Mouse (Mus musculus) liver, embryonic 14.5 days (tissue): ENCODE results near the gene Slc19a2. TPM values are rescaled to one million over a fixed set of nuclear protein-coding genes. Genes with fewer than 3 reads are reported as not detected.
"Not testable (repeated sequence)": the region's sequence is repeated elsewhere in the genome, so short reads cannot be mapped to it uniquely, and the experiment has no call there.

Source experiments
- ATAC-seq: fragments of 200-750 bp; cut with Nextera tagmentation; 2 replicates; pipeline ENCODE4 v1.8.0; 2017; ENCODE audit warnings: moderate number of reproducible peaks, mild to moderate bottlenecking, moderate library complexity; ENCODE audit not compliant: insufficient read depth
- DNase-seq, 3 experiments: peaks; one replicate each; pipeline ENCODE4 v3.0.0-alpha.2; 2012 to 2013; ENCODE audit warnings: low read depth in 3 of 3, low spot score in 3 of 3
- H3K27ac ChIP-seq: fragments of 300-500 bp; sonication (generic); 2 replicates; pipeline ENCODE4 v1.5.1; 2014; ENCODE audit warnings: moderate library complexity, mild to moderate bottlenecking, control low read depth, inconsistent platforms
- H3K27me3 ChIP-seq: fragments of 300-500 bp; sonication (generic); 2 replicates; pipeline ENCODE4 v1.6.1; 2014; ENCODE audit warnings: mild to moderate bottlenecking, low read length, moderate library complexity; ENCODE audit not compliant: control insufficient read depth, insufficient read depth
- H3K36me3 ChIP-seq: fragments of 300-500 bp; sonication (generic); replicated peaks from 2 replicates; pipeline ENCODE4 v1.6.1; 2014; ENCODE audit warnings: low read depth; ENCODE audit not compliant: control insufficient read depth, insufficient read depth
- H3K4me1 ChIP-seq, 2 experiments: fragments of 200-500 bp in 1 of 2; fragments of 300-500 bp in 1 of 2; sonication (generic) in 1 of 2; replicated peaks; 2 replicates each; pipeline ENCODE4 v1.6.1; 2012 to 2014; ENCODE audit warnings: antibody characterized with exemption in 1 of 2, inconsistent platforms in 1 of 2, low read length in 1 of 2; ENCODE audit not compliant: control insufficient read depth in 2 of 2, insufficient read depth in 2 of 2
- H3K4me2 ChIP-seq: fragments of 300-500 bp; sonication (generic); 2 replicates; pipeline ENCODE4 v1.6.1; 2014; ENCODE audit warnings: low read depth, mild to moderate bottlenecking, control low read depth, moderate library complexity
- H3K4me3 ChIP-seq, 2 experiments: fragments of 200-500 bp in 1 of 2; fragments of 300-500 bp in 1 of 2; sonication (generic) in 1 of 2; 2 replicates each; pipeline ENCODE4 v1.5.1; 2012 to 2014; ENCODE audit warnings: low read depth in 2 of 2, low read length in 2 of 2, mild to moderate bottlenecking in 2 of 2, control low read depth in 1 of 2, inconsistent platforms in 1 of 2, moderate library complexity in 1 of 2; ENCODE audit not compliant: insufficient read depth in 1 of 2
- H3K9ac ChIP-seq: fragments of 300-500 bp; sonication (generic); replicated peaks from 2 replicates; pipeline ENCODE4 v1.6.1; 2014; ENCODE audit warnings: mild to moderate bottlenecking, control low read depth, moderate library complexity
- H3K9me3 ChIP-seq: fragments of 300-500 bp; sonication (generic); 2 replicates; pipeline ENCODE4 v1.6.1; 2016; ENCODE audit warnings: low read length, mixed read lengths; ENCODE audit not compliant: control insufficient read depth
- CTCF ChIP-seq: IDR thresholded peaks from 2 replicates; pipeline ENCODE4 v1.5.1; 2016; ENCODE audit warnings: antibody characterized with exemption, low read depth, control low read depth
- EP300 ChIP-seq: IDR thresholded peaks from 2 replicates; pipeline ENCODE4 v1.6.1; 2016; ENCODE audit warnings: antibody characterized with exemption, low read depth
- WGBS: fragments of 180-500 bp; shearing (Covaris S2); extraction: QIAGEN DNeasy Blood & Tissue Kit; methylation state at CpG from one replicate; pipeline ENCODE4 v1.1.7; 2014; ENCODE audit not compliant: insufficient replicate concordance; 5-methylcytosine and 5-hydroxymethylcytosine counted together
- polyA plus RNA-seq, 2 experiments: library from polyadenylated mRNA; depleted of rRNA in 1 of 2; stranded (reverse) in 1 of 2; unstranded in 1 of 2; fragments of >200 nt; fragmentation: Nextera tagmentation in 1 of 2; extraction: Ambion mirVana in 1 of 2; gene quantifications; 2 replicates each; pipeline versions ENCODE4 v1.2.1 to v1.2.3; 2012 to 2014

Slc19a2 gene
- polyA plus RNA-seq, 2 experiments, result 13.0 to 19.6 TPM

- Histone ChIP-seq H3K4me2 (no peak overlapping the region), H3K27me3 (no peaks in the 10 kb centered on the region), H3K9ac (no peak overlapping the region), H3K4me1 (no peaks in the 10 kb centered on the region), H3K36me3 (no peaks in the 10 kb centered on the region), H3K4me3 (no peak overlapping the region), H3K9me3 (no peaks in the 10 kb centered on the region), H3K27ac (no peak overlapping the region)
- ATAC-seq (no peak), DNase-seq (no peak)
- TF ChIP-seq EP300 (no peak), CTCF (no peak)
Observed at GRCm38 (mm10) chr1:164223089-164223488, 25.8 kb upstream of the Slc19a2 start.

- not testable (repeated sequence) for H3K36me3 ChIP-seq, H3K4me3 ChIP-seq, ATAC-seq, DNase-seq, H3K9ac ChIP-seq, H3K4me2 ChIP-seq, H3K4me1 ChIP-seq, H3K9me3 ChIP-seq, H3K27me3 ChIP-seq, H3K27ac ChIP-seq
- 91% methylated on average over 2 of the region's 4 CpGs for WGBS
Observed at GRCm38 (mm10) chr1:164231937-164232570, 16.8 kb upstream of the Slc19a2 start.

GRCm38 (mm10) chr1:164233447-164233846 lies 15.4 kb upstream of the Slc19a2 start:
- no peak for TF ChIP-seq EP300
- TF ChIP-seq CTCF, result no peak
- Histone ChIP-seq H3K27ac (no peak overlapping the region), H3K36me3 (no peaks in the 10 kb centered on the region), H3K9ac (no peak overlapping the region), H3K4me2 (no peak overlapping the region), H3K4me3 (no peak overlapping the region), H3K4me1 (peaks cover 0 to 3% of the 10 kb centered on the region in 2 experiments; a peak in 1 of 4 replicates), H3K9me3 (no peaks in the 10 kb centered on the region), H3K27me3 (no peaks in the 10 kb centered on the region)
- WGBS, result 39% methylated on average over 1 of the region's 1 CpGs
- ATAC-seq, result peak; percentile 13; the same call in 1 of the 2 replicates
- DNase-seq, result no peak

GRCm38 (mm10) chr1:164235078-164235477 lies 13.8 kb upstream of the Slc19a2 start:
- H3K27me3 ChIP-seq, result no peaks in the 10 kb centered on the region
- DNase-seq (peak in 1 of 3 experiments; percentile 20), ATAC-seq (peak; percentile 54; the same call in 1 of the 2 replicates)
- no peak overlapping the region for H3K9ac ChIP-seq
- no peaks in the 10 kb centered on the region for H3K9me3 ChIP-seq
- no peak overlapping the region for H3K4me2 ChIP-seq
- no peak for TF ChIP-seq CTCF
- TF ChIP-seq EP300, result no peak
- no peak overlapping the region for H3K4me3 ChIP-seq
- H3K4me1 ChIP-seq, result peaks cover 0 to 3% of the 10 kb centered on the region in 2 experiments; a peak in 1 of 4 replicates
- no peak overlapping the region for H3K27ac ChIP-seq
- WGBS, result 57% methylated on average over 7 of the region's 7 CpGs
- no peaks in the 10 kb centered on the region for H3K36me3 ChIP-seq

- Histone ChIP-seq H3K27ac (no peak overlapping the region), H3K9me3 (no peaks in the 10 kb centered on the region), H3K36me3 (no peaks in the 10 kb centered on the region), H3K27me3 (no peaks in the 10 kb centered on the region), H3K9ac (no peak overlapping the region), H3K4me2 (no peak overlapping the region), H3K4me3 (no peak overlapping the region), H3K4me1 (peaks cover 0 to 3% of the 10 kb centered on the region in 2 experiments; a peak in 1 of 4 replicates)
- WGBS, result 55% methylated on average over 7 of the region's 7 CpGs
- TF ChIP-seq CTCF (no peak), EP300 (no peak)
- ATAC-seq (no peak), DNase-seq (no peak)
Observed at GRCm38 (mm10) chr1:164236078-164236477, 12.8 kb upstream of the Slc19a2 start.
